17 mouse cellular contexts compared by ENCODE assay signal in the genomic region with DNA sequence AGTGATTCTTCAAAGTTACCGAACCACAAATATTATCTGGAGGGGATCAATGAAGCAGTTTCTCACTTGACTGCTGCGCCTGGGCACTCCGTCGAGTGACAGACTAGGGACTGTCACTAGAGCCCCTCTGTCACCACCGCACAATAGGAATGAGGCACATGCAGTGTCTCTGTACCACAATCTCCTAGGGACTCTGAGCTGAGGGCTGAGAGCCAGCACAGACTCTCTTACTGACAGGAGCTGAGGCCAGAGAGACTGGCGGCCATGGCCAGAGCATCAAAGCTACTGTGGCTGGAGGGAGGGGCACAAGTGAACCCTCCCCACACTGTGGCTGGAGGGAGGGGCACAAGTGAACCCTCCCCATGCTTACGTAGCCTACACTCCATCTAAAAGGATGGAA.
DNase-seq lines count a peak whose midpoint lies in the region; ATAC-seq and TF ChIP-seq lines count a peak whose summit lies in the region.
"Had no signal": no experiment of that assay in that cellular context is flagged by ENCODE, and none has a peak within 500 bp of the region (broad histone marks: within the 10 kb centered on the region; RNA-seq: fewer than 3 reads in every experiment).

No protein-coding gene starts in this region.

- no peak for TF ChIP-seq EP300 in stomach, postnatal 0 days (optimal IDR thresholded peaks at IDR 0.05)

- no peak for TF ChIP-seq CTCF in stomach, postnatal 0 days (IDR thresholded peaks at IDR 0.05; ENCODE audit: low read depth)

- no peaks in the 10 kb centered on the region for H3K36me3 ChIP-seq in heart, embryonic 11.5 days (ENCODE audit: control insufficient read depth, insufficient read depth, low read length)
- no peaks in the 10 kb centered on the region for H3K36me3 ChIP-seq in heart, embryonic 10.5 days
- no peaks in the 10 kb centered on the region for H3K36me3 ChIP-seq in forebrain, embryonic 15.5 days
- H3K36me3 ChIP-seq in hindbrain, embryonic 16.5 days (ENCODE audit: control insufficient read depth, insufficient read depth, low read length), result no peaks in the 10 kb centered on the region
- no peaks in the 10 kb centered on the region for H3K36me3 ChIP-seq in midbrain, embryonic 16.5 days (ENCODE audit: control insufficient read depth, insufficient read depth, low read length)
- no peaks in the 10 kb centered on the region for H3K36me3 ChIP-seq in stomach, postnatal 0 days (ENCODE audit: control insufficient read depth, insufficient read depth, low read length)
- H3K36me3 ChIP-seq: limb, embryonic 12.5 days; liver, embryonic 13.5 days; stomach, embryonic 15.5 days had no signal

- no peaks in the 10 kb centered on the region for H3K4me1 ChIP-seq in heart, embryonic 11.5 days (ENCODE audit: control insufficient read depth, insufficient read depth, low read length)
- H3K4me1 ChIP-seq in heart, embryonic 10.5 days, result peaks cover 8% of the 10 kb centered on the region
- peaks cover 22% of the 10 kb centered on the region for H3K4me1 ChIP-seq in forebrain, embryonic 15.5 days
- H3K4me1 ChIP-seq in hindbrain, embryonic 16.5 days (ENCODE audit: control insufficient read depth, insufficient read depth, low read depth, low read length), result no peaks in the 10 kb centered on the region
- H3K4me1 ChIP-seq in midbrain, embryonic 16.5 days (ENCODE audit: control insufficient read depth, insufficient read depth, low read length), result no peaks in the 10 kb centered on the region; the same call in 1 of the 2 replicates
- no peaks in the 10 kb centered on the region for H3K4me1 ChIP-seq in stomach, postnatal 0 days (replicated peaks; ENCODE audit: control insufficient read depth, insufficient read depth)
- H3K4me1 ChIP-seq: liver, embryonic 13.5 days; stomach, embryonic 15.5 days had no signal

- H3K9me3 ChIP-seq in heart, embryonic 11.5 days (replicated peaks; ENCODE audit: control insufficient read depth, low read length), result no peaks in the 10 kb centered on the region
- H3K9me3 ChIP-seq in heart, embryonic 10.5 days, result no peaks in the 10 kb centered on the region
- no peaks in the 10 kb centered on the region for H3K9me3 ChIP-seq in forebrain, embryonic 15.5 days
- H3K9me3 ChIP-seq in hindbrain, embryonic 16.5 days (ENCODE audit: control insufficient read depth, low read length), result no peaks in the 10 kb centered on the region
- H3K9me3 ChIP-seq in midbrain, embryonic 16.5 days (replicated peaks; ENCODE audit: control insufficient read depth, low read length, poor library complexity, severe bottlenecking), result no peaks in the 10 kb centered on the region
- no peaks in the 10 kb centered on the region for H3K9me3 ChIP-seq in stomach, postnatal 0 days (ENCODE audit: control insufficient read depth, low read length)
- H3K9me3 ChIP-seq: limb, embryonic 12.5 days; liver, embryonic 13.5 days; stomach, embryonic 15.5 days had no signal

- peaks cover 8% of the 10 kb centered on the region for H3K27me3 ChIP-seq in heart, embryonic 11.5 days (ENCODE audit: control insufficient read depth, insufficient read depth, low read length)
- peaks cover 32% of the 10 kb centered on the region for H3K27me3 ChIP-seq in heart, embryonic 10.5 days (ENCODE audit: insufficient read depth, poor library complexity, severe bottlenecking)
- H3K27me3 ChIP-seq in forebrain, embryonic 15.5 days, result no peaks in the 10 kb centered on the region
- H3K27me3 ChIP-seq in hindbrain, embryonic 16.5 days (replicated peaks; ENCODE audit: control insufficient read depth, insufficient read depth, low read length), result peaks cover 6% of the 10 kb centered on the region
- H3K27me3 ChIP-seq in midbrain, embryonic 16.5 days (ENCODE audit: control insufficient read depth, insufficient read depth, low read depth, low read length), result peaks cover 4% of the 10 kb centered on the region; the same call in 1 of the 2 replicates
- H3K27me3 ChIP-seq in stomach, postnatal 0 days (ENCODE audit: control insufficient read depth, insufficient read depth, low read length), result no peaks in the 10 kb centered on the region
- H3K27me3 ChIP-seq: liver, embryonic 13.5 days; stomach, embryonic 15.5 days had no signal

- H3K4me3 ChIP-seq in heart, embryonic 11.5 days (ENCODE audit: low read depth, low read length), result no peak overlapping the region
- H3K4me3 ChIP-seq in heart, embryonic 10.5 days, result no peak overlapping the region
- no peak overlapping the region for H3K4me3 ChIP-seq in forebrain, embryonic 15.5 days
- H3K4me3 ChIP-seq in hindbrain, embryonic 16.5 days (ENCODE audit: low read length), result no peak overlapping the region
- no peak overlapping the region for H3K4me3 ChIP-seq in midbrain, embryonic 16.5 days (ENCODE audit: low read depth, low read length)
- no peak overlapping the region for H3K4me3 ChIP-seq in stomach, postnatal 0 days (ENCODE audit: low read depth, low read length)
- H3K4me3 ChIP-seq: limb, embryonic 12.5 days; liver, embryonic 13.5 days; stomach, embryonic 15.5 days had no signal

- ATAC-seq in heart, embryonic 11.5 days (replicated peaks; ENCODE audit: insufficient number of reproducible peaks, low FRiP score, low TSS enrichment), result peak; percentile 47; the same call in 1 of the 2 replicates
- peak; percentile 65 for ATAC-seq in forebrain, embryonic 15.5 days (replicated peaks)
- peak; percentile 54; the same call in 1 of the 2 replicates for ATAC-seq in hindbrain, embryonic 16.5 days
- peak; percentile 45; the same call in 1 of the 2 replicates for ATAC-seq in midbrain, embryonic 16.5 days
- ATAC-seq in stomach, postnatal 0 days (ENCODE audit: low FRiP score, low TSS enrichment), result no peak
- ATAC-seq: lung, postnatal 0 days had no signal

- no peak overlapping the region for H3K27ac ChIP-seq in heart, embryonic 11.5 days (ENCODE audit: low read depth, low read length)
- no peak overlapping the region for H3K27ac ChIP-seq in heart, embryonic 10.5 days
- H3K27ac ChIP-seq in forebrain, embryonic 15.5 days (replicated peaks), result peak overlapping the region; percentile 61
- no peak overlapping the region for H3K27ac ChIP-seq in hindbrain, embryonic 16.5 days (ENCODE audit: low read depth, low read length)
- H3K27ac ChIP-seq in midbrain, embryonic 16.5 days (ENCODE audit: low read length), result no peak overlapping the region
- no peak overlapping the region for H3K27ac ChIP-seq in stomach, postnatal 0 days (replicated peaks)
- H3K27ac ChIP-seq: limb, embryonic 12.5 days; liver, embryonic 13.5 days; stomach, embryonic 15.5 days had no signal

- no peak overlapping the region for H3K9ac ChIP-seq in heart, embryonic 11.5 days (ENCODE audit: low read depth, low read length)
- no peak overlapping the region for H3K9ac ChIP-seq in forebrain, embryonic 15.5 days (replicated peaks)
- H3K9ac ChIP-seq in hindbrain, embryonic 16.5 days (ENCODE audit: low read depth, low read length), result no peak overlapping the region
- H3K9ac ChIP-seq in midbrain, embryonic 16.5 days (ENCODE audit: low read depth, low read length), result no peak overlapping the region
- no peak overlapping the region for H3K9ac ChIP-seq in stomach, postnatal 0 days (ENCODE audit: low read length)
- H3K9ac ChIP-seq: limb, embryonic 12.5 days; liver, embryonic 13.5 days; stomach, embryonic 15.5 days had no signal

- 37% methylated on average over 7 of the region's 7 CpGs for WGBS in heart, embryonic 11.5 days (ENCODE audit: insufficient replicate concordance)
- WGBS in heart, embryonic 10.5 days, result 42% methylated on average over 7 of the region's 7 CpGs
- whole genome bisulfite sequencing in forebrain, embryonic 15.5 days, result 20% methylated on average over 7 of the region's 7 CpGs
- WGBS in hindbrain, embryonic 16.5 days, result 19% methylated on average over 7 of the region's 7 CpGs
- 24% methylated on average over 7 of the region's 7 CpGs for WGBS in midbrain, embryonic 16.5 days
- 73% methylated on average over 7 of the region's 7 CpGs for WGBS in stomach, postnatal 0 days

- H3K4me2 ChIP-seq in heart, embryonic 11.5 days, result no peak overlapping the region
- H3K4me2 ChIP-seq in forebrain, embryonic 15.5 days (replicated peaks), result no peak overlapping the region
- no peak overlapping the region for H3K4me2 ChIP-seq in hindbrain, embryonic 16.5 days (ENCODE audit: low read length)
- H3K4me2 ChIP-seq in midbrain, embryonic 16.5 days (ENCODE audit: low read length), result no peak overlapping the region
- no peak overlapping the region for H3K4me2 ChIP-seq in stomach, postnatal 0 days (replicated peaks; ENCODE audit: low read depth)
- H3K4me2 ChIP-seq: limb, embryonic 12.5 days; liver, embryonic 13.5 days; stomach, embryonic 15.5 days had no signal

- DNase-seq in heart, embryonic 10.5 days (ENCODE audit: low spot score), result no peak
- no peak for DNase-seq in stomach, postnatal 0 days (ENCODE audit: low spot score)
- DNase-seq in adrenal gland, postnatal 36 days, result no peak
- no peak for DNase-seq in frontal cortex, postnatal 14 days (ENCODE audit: low spot score in 2 of 2)
- DNase-seq: cerebellum, postnatal 14 days; embryo, embryonic 11 days; heart, postnatal 4 days; kidney, adult 11 months; kidney, postnatal 14 days; liver, embryonic 13.5 days had no signal
